24 mouse cellular contexts compared by ENCODE assay signal in the genomic region with DNA sequence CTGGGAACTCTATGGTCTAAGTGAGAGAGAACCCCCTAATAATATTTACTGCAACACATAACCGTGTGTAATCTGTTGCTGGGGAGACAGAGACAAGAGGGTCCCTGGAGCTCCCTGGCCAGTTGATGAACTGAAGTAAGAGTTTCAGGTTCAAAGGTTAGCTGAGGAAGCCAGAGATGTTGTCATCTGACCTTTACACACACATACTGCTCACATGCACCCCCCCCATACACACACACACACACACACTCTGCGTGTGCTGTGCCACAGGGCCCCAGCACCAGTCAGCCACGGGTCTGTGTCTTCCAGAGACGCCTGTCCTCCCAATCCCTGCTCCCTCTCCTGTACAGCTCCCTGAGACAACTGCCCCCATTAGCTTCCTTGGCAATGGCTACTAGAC.
"Had no signal": no experiment of that assay in that cellular context is flagged by ENCODE, and none has a peak within 500 bp of the region (broad histone marks: within the 10 kb centered on the region; RNA-seq: fewer than 3 reads in every experiment).

No protein-coding gene starts in this region.

- H3K9ac ChIP-seq: heart, embryonic 12.5 days; hindbrain, embryonic 12.5 days; hindbrain, embryonic 15.5 days; kidney, embryonic 15.5 days; limb, embryonic 12.5 days; liver, embryonic 13.5 days; liver, embryonic 15.5 days had no signal

- H3K27me3 ChIP-seq: hindbrain, embryonic 15.5 days; kidney, embryonic 15.5 days; liver, embryonic 13.5 days; liver, embryonic 15.5 days had no signal

- DNase-seq: gastrocnemius, adult 2 months; gastrocnemius, postnatal 10 days; gastrocnemius, postnatal 25 days; heart, postnatal 10 days; heart, postnatal 4 days; kidney, adult 11 months; kidney, adult 2 months; kidney, adult 9 months; kidney, postnatal 14 days; kidney, postnatal 36 days; layer of hippocampus, adult 9-11 months; layer of hippocampus, postnatal 36 days; left cerebral cortex, postnatal 4 days; liver, embryonic 13.5 days had no signal

- H3K27ac ChIP-seq: gastrocnemius, adult 2 months; heart, embryonic 10.5 days; hindbrain, embryonic 10.5 days; hindbrain, embryonic 12.5 days; hindbrain, embryonic 15.5 days; hindbrain, postnatal 0 days; kidney, embryonic 15.5 days; kidney, postnatal 0 days; limb, embryonic 12.5 days; liver, embryonic 13.5 days; liver, embryonic 15.5 days had no signal

- H3K4me1 ChIP-seq: heart, embryonic 10.5 days; heart, embryonic 12.5 days; hindbrain, embryonic 12.5 days; hindbrain, embryonic 15.5 days; limb, embryonic 12.5 days; liver, embryonic 13.5 days; liver, embryonic 15.5 days had no signal

- ATAC-seq: hindbrain, postnatal 0 days had no signal

- H3K9me3 ChIP-seq: heart, embryonic 10.5 days; heart, embryonic 12.5 days; hindbrain, embryonic 10.5 days; hindbrain, embryonic 12.5 days; hindbrain, embryonic 15.5 days; kidney, embryonic 15.5 days; limb, embryonic 12.5 days; liver, embryonic 13.5 days; liver, embryonic 15.5 days had no signal

- H3K4me2 ChIP-seq: heart, embryonic 12.5 days; hindbrain, embryonic 12.5 days; hindbrain, embryonic 15.5 days; kidney, embryonic 15.5 days; limb, embryonic 12.5 days; liver, embryonic 13.5 days; liver, embryonic 15.5 days had no signal

- H3K4me3 ChIP-seq: gastrocnemius, adult 2 months; heart, embryonic 10.5 days; heart, embryonic 12.5 days; hindbrain, embryonic 10.5 days; hindbrain, embryonic 12.5 days; hindbrain, embryonic 15.5 days; kidney, embryonic 15.5 days; limb, embryonic 12.5 days; liver, embryonic 13.5 days; liver, embryonic 15.5 days had no signal

- H3K36me3 ChIP-seq: heart, embryonic 10.5 days; heart, embryonic 12.5 days; hindbrain, embryonic 10.5 days; hindbrain, embryonic 12.5 days; hindbrain, embryonic 15.5 days; kidney, embryonic 15.5 days; limb, embryonic 12.5 days; liver, embryonic 13.5 days; liver, embryonic 15.5 days had no signal
